In genomic region chr8:120950674-120951218, GRCm38 (mm10) we compare ENCODE assay signal across 15 mouse cellular contexts.
DNase-seq lines count a peak whose midpoint lies in the region; ATAC-seq lines count a peak whose summit lies in the region.
"Had no signal": no experiment of that assay in that cellular context is flagged by ENCODE, and none has a peak within 500 bp of the region (broad histone marks: within the 10 kb centered on the region; RNA-seq: fewer than 3 reads in every experiment).

No protein-coding gene starts in this region.

- no peak overlapping the region for H3K4me3 ChIP-seq in midbrain, embryonic 13.5 days (replicated peaks)
- no peak overlapping the region for H3K4me3 ChIP-seq in midbrain, embryonic 11.5 days (ENCODE audit: low read depth, low read length)
- H3K4me3 ChIP-seq in intestine, embryonic 16.5 days (ENCODE audit: low read length), result no peak overlapping the region
- H3K4me3 ChIP-seq in stomach, embryonic 16.5 days (replicated peaks; ENCODE audit: low read length), result no peak overlapping the region
- H3K4me3 ChIP-seq in kidney, embryonic 15.5 days (replicated peaks), result no peak overlapping the region
- H3K4me3 ChIP-seq: forebrain, embryonic 15.5 days; midbrain, embryonic 12.5 days had no signal

- DNase-seq in embryo, embryonic 10.5 days (ENCODE audit: low spot score), result peak; percentile 47
- DNase-seq in embryo, embryonic 9.5 days (ENCODE audit: extremely low spot score), result no peak
- DNase-seq in midbrain, embryonic 11.5 days (ENCODE audit: low spot score, missing footprints), result no peak
- DNase-seq: adrenal gland, postnatal 25 days; cerebellum, postnatal 10 days; kidney, postnatal 14 days; lung, postnatal 36 days had no signal

- peaks cover 22% of the 10 kb centered on the region for H3K27me3 ChIP-seq in midbrain, embryonic 13.5 days
- peaks cover 5% of the 10 kb centered on the region; the same call in 1 of the 2 replicates for H3K27me3 ChIP-seq in midbrain, embryonic 11.5 days (ENCODE audit: control insufficient read depth, insufficient read depth, low read length)
- no peaks in the 10 kb centered on the region for H3K27me3 ChIP-seq in intestine, embryonic 16.5 days (replicated peaks; ENCODE audit: control insufficient read depth, insufficient read depth, low read length)
- H3K27me3 ChIP-seq in stomach, embryonic 16.5 days (ENCODE audit: control insufficient read depth, insufficient read depth, low read length), result no peaks in the 10 kb centered on the region
- H3K27me3 ChIP-seq in kidney, embryonic 15.5 days, result peaks cover 96% of the 10 kb centered on the region
- H3K27me3 ChIP-seq: forebrain, embryonic 15.5 days had no signal

- H3K27ac ChIP-seq in midbrain, embryonic 13.5 days, result no peak overlapping the region
- no peak overlapping the region for H3K27ac ChIP-seq in midbrain, embryonic 11.5 days (ENCODE audit: low read depth, low read length)
- H3K27ac ChIP-seq in intestine, embryonic 16.5 days (ENCODE audit: low read length), result peak overlapping the region; percentile 21; the same call in 1 of the 2 replicates
- H3K27ac ChIP-seq in stomach, embryonic 16.5 days (ENCODE audit: low read length), result no peak overlapping the region
- no peak overlapping the region for H3K27ac ChIP-seq in kidney, embryonic 15.5 days
- H3K27ac ChIP-seq: forebrain, embryonic 15.5 days; midbrain, embryonic 12.5 days had no signal

- H3K36me3 ChIP-seq in midbrain, embryonic 13.5 days, result no peaks in the 10 kb centered on the region
- no peaks in the 10 kb centered on the region for H3K36me3 ChIP-seq in midbrain, embryonic 11.5 days (ENCODE audit: control insufficient read depth, insufficient read depth, low read length)
- H3K36me3 ChIP-seq in intestine, embryonic 16.5 days (ENCODE audit: control insufficient read depth, insufficient read depth, low read length), result no peaks in the 10 kb centered on the region
- no peaks in the 10 kb centered on the region for H3K36me3 ChIP-seq in stomach, embryonic 16.5 days (ENCODE audit: control insufficient read depth, insufficient read depth, low read length)
- no peaks in the 10 kb centered on the region for H3K36me3 ChIP-seq in kidney, embryonic 15.5 days
- H3K36me3 ChIP-seq: forebrain, embryonic 15.5 days; midbrain, embryonic 12.5 days had no signal

- ATAC-seq in midbrain, embryonic 13.5 days, result 0 out of 2 replicates have a peak, but pooled peaks have one; percentile 56
- no peak for ATAC-seq in midbrain, embryonic 11.5 days (ENCODE audit: low FRiP score)
- ATAC-seq in intestine, embryonic 16.5 days, result no peak
- no peak; the same call in 1 of the 2 replicates for ATAC-seq in stomach, embryonic 16.5 days (ENCODE audit: insufficient read depth, low FRiP score)
- ATAC-seq in megakaryocyte, adult 5-6 weeks (ENCODE audit: poor library complexity, severe bottlenecking), result no peak
- no peak for ATAC-seq in kidney, embryonic 15.5 days (replicated peaks; ENCODE audit: low FRiP score)
- ATAC-seq: activated CD4-positive, CD25-positive, alpha-beta regulatory T cell, adult 4 months; forebrain, embryonic 15.5 days had no signal

- H3K4me1 ChIP-seq in midbrain, embryonic 13.5 days (replicated peaks), result peaks cover 16% of the 10 kb centered on the region
- no peaks in the 10 kb centered on the region; the same call in 1 of the 2 replicates for H3K4me1 ChIP-seq in midbrain, embryonic 11.5 days (ENCODE audit: control insufficient read depth, insufficient read depth, low read length)
- peaks cover 39% of the 10 kb centered on the region for H3K4me1 ChIP-seq in intestine, embryonic 16.5 days (ENCODE audit: control insufficient read depth, insufficient read depth, low read length)
- peaks cover 20% of the 10 kb centered on the region for H3K4me1 ChIP-seq in stomach, embryonic 16.5 days (ENCODE audit: control insufficient read depth, insufficient read depth, low read length)
- H3K4me1 ChIP-seq in kidney, embryonic 15.5 days, result peaks cover 33% of the 10 kb centered on the region
- H3K4me1 ChIP-seq: forebrain, embryonic 15.5 days had no signal

- WGBS in midbrain, embryonic 13.5 days, result 31% methylated on average over 16 of the region's 16 CpGs
- WGBS in midbrain, embryonic 11.5 days, result 46% methylated on average over 16 of the region's 16 CpGs
- WGBS in intestine, embryonic 16.5 days, result 41% methylated on average over 16 of the region's 16 CpGs
- WGBS in stomach, embryonic 16.5 days, result 37% methylated on average over 16 of the region's 16 CpGs
- 24% methylated on average over 16 of the region's 16 CpGs for WGBS in kidney, embryonic 15.5 days

- no peak overlapping the region; the same call in 1 of the 2 replicates for H3K9ac ChIP-seq in midbrain, embryonic 13.5 days (replicated peaks)
- no peak overlapping the region for H3K9ac ChIP-seq in midbrain, embryonic 11.5 days (ENCODE audit: low read length)
- no peak overlapping the region for H3K9ac ChIP-seq in intestine, embryonic 16.5 days (ENCODE audit: low read depth, low read length)
- no peak overlapping the region for H3K9ac ChIP-seq in stomach, embryonic 16.5 days (ENCODE audit: low read length)
- no peak overlapping the region for H3K9ac ChIP-seq in kidney, embryonic 15.5 days
- H3K9ac ChIP-seq: forebrain, embryonic 15.5 days; midbrain, embryonic 12.5 days had no signal

- 0 out of 2 replicates have a peak overlapping the region, but pooled peaks have one; percentile 9 for H3K4me2 ChIP-seq in midbrain, embryonic 13.5 days (replicated peaks)
- H3K4me2 ChIP-seq in midbrain, embryonic 11.5 days, result no peak overlapping the region
- H3K4me2 ChIP-seq in intestine, embryonic 16.5 days (ENCODE audit: low read depth, low read length), result no peak overlapping the region
- 0 out of 2 replicates have a peak overlapping the region, but pooled peaks have one; percentile 5 for H3K4me2 ChIP-seq in stomach, embryonic 16.5 days (ENCODE audit: low read depth, low read length)
- no peak overlapping the region for H3K4me2 ChIP-seq in kidney, embryonic 15.5 days
- H3K4me2 ChIP-seq: forebrain, embryonic 15.5 days; midbrain, embryonic 12.5 days had no signal

- H3K9me3 ChIP-seq in midbrain, embryonic 13.5 days, result no peaks in the 10 kb centered on the region
- H3K9me3 ChIP-seq in midbrain, embryonic 11.5 days (ENCODE audit: control insufficient read depth, low read length), result no peaks in the 10 kb centered on the region
- no peaks in the 10 kb centered on the region for H3K9me3 ChIP-seq in intestine, embryonic 16.5 days (ENCODE audit: control insufficient read depth, low read length)
- H3K9me3 ChIP-seq in stomach, embryonic 16.5 days (replicated peaks; ENCODE audit: control insufficient read depth, low read length), result no peaks in the 10 kb centered on the region
- H3K9me3 ChIP-seq in kidney, embryonic 15.5 days (replicated peaks), result no peaks in the 10 kb centered on the region
- H3K9me3 ChIP-seq: forebrain, embryonic 15.5 days; midbrain, embryonic 12.5 days had no signal

Comparison
In these comparisons a context has a peak if more than half of its experiments do, and no peak if none do; other contexts are left out.
1. H3K4me2 ChIP-seq: peak in midbrain, embryonic 13.5 days (single experiment) and stomach, embryonic 16.5 days (single experiment); none in midbrain, embryonic 11.5 days (single experiment), intestine, embryonic 16.5 days (single experiment) and kidney, embryonic 15.5 days (single experiment).